13 mouse cellular contexts compared by ENCODE assay signal in genomic region chr2:142732370-142732769, GRCm38 (mm10).
DNase-seq lines count a peak whose midpoint lies in the region; ATAC-seq lines count a peak whose summit lies in the region.
"Had no signal": no experiment of that assay in that cellular context is flagged by ENCODE, and none has a peak within 500 bp of the region (broad histone marks: within the 10 kb centered on the region; RNA-seq: fewer than 3 reads in every experiment).

No protein-coding gene starts in this region.

- no peak overlapping the region for H3K4me3 ChIP-seq in forebrain, embryonic 16.5 days (replicated peaks; ENCODE audit: low read length)
- H3K4me3 ChIP-seq in forebrain, embryonic 10.5 days = no peak overlapping the region
- no peak overlapping the region for H3K4me3 ChIP-seq in hindbrain, embryonic 16.5 days (ENCODE audit: low read length)
- H3K4me3 ChIP-seq: layer of hippocampus, adult 2 months; limb, embryonic 12.5 days; midbrain, embryonic 15.5 days had no signal

- DNase-seq in forebrain, embryonic 10.5 days (ENCODE audit: extremely low spot score, low spot score) = no peak
- peak; percentile 19 to 29 for DNase-seq in right cerebral cortex, adult 2 months (ENCODE audit: low spot score in 2 of 2)
- no peak for DNase-seq in right cerebral cortex, postnatal 25 days
- peak; percentile 33 for DNase-seq in cerebellum, adult 8-10 months
- no peak for DNase-seq in retina, embryonic 14.5 days (ENCODE audit: low spot score)
- DNase-seq: thymus, adult 18-20 months had no signal

- H3K9me3 ChIP-seq in forebrain, embryonic 16.5 days (ENCODE audit: control insufficient read depth, low read length) = no peaks in the 10 kb centered on the region
- no peaks in the 10 kb centered on the region for H3K9me3 ChIP-seq in forebrain, embryonic 10.5 days
- no peaks in the 10 kb centered on the region for H3K9me3 ChIP-seq in hindbrain, embryonic 16.5 days (ENCODE audit: control insufficient read depth, low read length)
- H3K9me3 ChIP-seq: limb, embryonic 12.5 days; midbrain, embryonic 15.5 days had no signal

- WGBS in forebrain, embryonic 16.5 days = 85% methylated on average over 4 of the region's 4 CpGs
- WGBS in forebrain, embryonic 10.5 days = 93% methylated on average over 4 of the region's 4 CpGs
- 80% methylated on average over 4 of the region's 4 CpGs for WGBS in hindbrain, embryonic 16.5 days

- peak overlapping the region; percentile 53 for H3K27ac ChIP-seq in forebrain, embryonic 16.5 days (ENCODE audit: low read length)
- no peak overlapping the region for H3K27ac ChIP-seq in forebrain, embryonic 10.5 days
- no peak overlapping the region for H3K27ac ChIP-seq in hindbrain, embryonic 16.5 days (ENCODE audit: low read depth, low read length)
- H3K27ac ChIP-seq: limb, embryonic 12.5 days; midbrain, embryonic 15.5 days had no signal

- no peaks in the 10 kb centered on the region for H3K36me3 ChIP-seq in forebrain, embryonic 16.5 days (ENCODE audit: control insufficient read depth, insufficient read depth)
- no peaks in the 10 kb centered on the region for H3K36me3 ChIP-seq in forebrain, embryonic 10.5 days (replicated peaks)
- no peaks in the 10 kb centered on the region for H3K36me3 ChIP-seq in hindbrain, embryonic 16.5 days (ENCODE audit: control insufficient read depth, insufficient read depth, low read length)
- H3K36me3 ChIP-seq: limb, embryonic 12.5 days; midbrain, embryonic 15.5 days had no signal

- peaks cover 18% of the 10 kb centered on the region for H3K4me1 ChIP-seq in forebrain, embryonic 16.5 days (replicated peaks; ENCODE audit: control insufficient read depth, insufficient read depth, low read length)
- H3K4me1 ChIP-seq in forebrain, embryonic 10.5 days = peaks cover 6% of the 10 kb centered on the region
- H3K4me1 ChIP-seq in hindbrain, embryonic 16.5 days (ENCODE audit: control insufficient read depth, insufficient read depth, low read depth, low read length) = peaks cover 11% of the 10 kb centered on the region
- H3K4me1 ChIP-seq: limb, embryonic 12.5 days had no signal

- 0 out of 2 replicates have a peak, but pooled peaks cover 2% of the 10 kb centered on the region for H3K27me3 ChIP-seq in forebrain, embryonic 16.5 days (replicated peaks; ENCODE audit: control insufficient read depth, insufficient read depth, low read length)
- H3K27me3 ChIP-seq in forebrain, embryonic 10.5 days (ENCODE audit: poor library complexity, severe bottlenecking) = no peaks in the 10 kb centered on the region
- H3K27me3 ChIP-seq in hindbrain, embryonic 16.5 days (replicated peaks; ENCODE audit: control insufficient read depth, insufficient read depth, low read length) = no peaks in the 10 kb centered on the region
- H3K27me3 ChIP-seq: limb, embryonic 12.5 days; midbrain, embryonic 15.5 days had no signal

- no peak overlapping the region for H3K9ac ChIP-seq in forebrain, embryonic 16.5 days (replicated peaks; ENCODE audit: low read depth, low read length)
- H3K9ac ChIP-seq in hindbrain, embryonic 16.5 days (ENCODE audit: low read depth, low read length) = no peak overlapping the region
- H3K9ac ChIP-seq: limb, embryonic 12.5 days; lung, embryonic 14.5 days; midbrain, embryonic 15.5 days had no signal

- no peak for ATAC-seq in forebrain, embryonic 16.5 days
- peak; percentile 64; the same call in 1 of the 2 replicates for ATAC-seq in megakaryocyte-erythroid progenitor cell, adult 5-6 weeks (replicated peaks; ENCODE audit: low FRiP score, low TSS enrichment, poor library complexity, severe bottlenecking)
- no peak for ATAC-seq in hindbrain, embryonic 16.5 days

- no peak overlapping the region for H3K4me2 ChIP-seq in forebrain, embryonic 16.5 days (ENCODE audit: low read length)
- no peak overlapping the region for H3K4me2 ChIP-seq in hindbrain, embryonic 16.5 days (ENCODE audit: low read length)
- H3K4me2 ChIP-seq: limb, embryonic 12.5 days; lung, embryonic 14.5 days; midbrain, embryonic 15.5 days had no signal

Comparison
In these comparisons a context has a peak if more than half of its experiments do, and no peak if none do; other contexts are left out.
1. DNase-seq: peak in right cerebral cortex, adult 2 months (2 of 2) and cerebellum, adult 8-10 months (single experiment); none in forebrain, embryonic 10.5 days (single experiment), right cerebral cortex, postnatal 25 days (single experiment) and retina, embryonic 14.5 days (single experiment).